Mouse (Mus musculus) hindbrain, embryonic 10.5 days (tissue): Measurements from ENCODE around the gene Trim26. TPM values are rescaled to one million over a fixed set of nuclear protein-coding genes. Genes with fewer than 3 reads are reported as not detected.

Experiments
- DNase-seq: peaks from one replicate; pipeline ENCODE4 v3.0.0-alpha.2; 2017; ENCODE audit warnings: low spot score
- H3K27ac ChIP-seq: fragments of 300-500 bp; sonication (generic); 2 replicates; pipeline ENCODE4 v1.5.1; 2016; ENCODE audit warnings: mild to moderate bottlenecking, moderate library complexity
- H3K27me3 ChIP-seq: fragments of 300-500 bp; sonication (generic); 2 replicates; pipeline ENCODE4 v1.6.1; 2016; ENCODE audit warnings: mild to moderate bottlenecking; ENCODE audit not compliant: poor library complexity, insufficient read depth, severe bottlenecking
- H3K36me3 ChIP-seq: fragments of 300-500 bp; sonication (generic); 2 replicates; pipeline ENCODE4 v1.6.1; 2016; ENCODE audit warnings: mild to moderate bottlenecking, moderate library complexity
- H3K4me1 ChIP-seq: fragments of 300-500 bp; sonication (generic); replicated peaks from 2 replicates; pipeline ENCODE4 v1.6.1; 2016; ENCODE audit warnings: mild to moderate bottlenecking
- H3K4me3 ChIP-seq: fragments of 300-500 bp; sonication (generic); 2 replicates; pipeline ENCODE4 v1.5.1; 2016; ENCODE audit warnings: mild to moderate bottlenecking, moderate library complexity
- H3K9me3 ChIP-seq: fragments of 300-500 bp; sonication (generic); 2 replicates; pipeline ENCODE4 v1.6.1; 2016; ENCODE audit warnings: mild to moderate bottlenecking, moderate library complexity
- WGBS: fragments of 180-500 bp; shearing (Covaris S2); methylation state at CpG from one replicate; pipeline ENCODE4 v1.1.7; 2016; 5-methylcytosine and 5-hydroxymethylcytosine counted together
- polyA plus RNA-seq: library from polyadenylated mRNA; unstranded; fragments of >200 nt; fragmentation: Nextera tagmentation; extraction: Ambion mirVana; gene quantifications from 2 replicates; pipeline ENCODE4 v1.2.1, GENCODE M21; 2016

The Trim26 gene
- polyA plus RNA-seq, 1 experiment from 2014 or later, result 47.2 TPM

- H3K4me3 ChIP-seq, result no peak overlapping the region
These were observed 56.5 kb downstream of the Trim26 start for GRCm38 (mm10) chr17:36893387-36893786.

GRCm38 (mm10) chr17:36896583-36896982 lies 59.6 kb downstream of the Trim26 start:
- DNase-seq, result peak; percentile 39
- no peak overlapping the region for H3K4me3 ChIP-seq
- 83% methylated on average over 1 of the region's 1 CpGs for WGBS
- no peaks in the 10 kb centered on the region for H3K36me3 ChIP-seq
- no peak overlapping the region for H3K27ac ChIP-seq
- H3K9me3 ChIP-seq, result no peaks in the 10 kb centered on the region
- H3K4me1 ChIP-seq, result no peaks in the 10 kb centered on the region
- H3K27me3 ChIP-seq, result no peaks in the 10 kb centered on the region

More at GRCm38 (mm10) chr17:36893387-36893786, 56.5 kb downstream of the Trim26 start:
- Histone ChIP-seq H3K36me3 (no peaks in the 10 kb centered on the region), H3K27me3 (no peaks in the 10 kb centered on the region), H3K9me3 (no peaks in the 10 kb centered on the region), H3K4me1 (no peaks in the 10 kb centered on the region), H3K27ac (no peak overlapping the region)
- no peak for DNase-seq
- WGBS, result 80% methylated on average over 5 of the region's 5 CpGs

- H3K9me3 ChIP-seq, result no peaks in the 10 kb centered on the region
- H3K4me3 ChIP-seq, result no peak overlapping the region
- no peak for DNase-seq
- H3K4me1 ChIP-seq, result no peaks in the 10 kb centered on the region
- H3K36me3 ChIP-seq, result no peaks in the 10 kb centered on the region
- no peak overlapping the region for H3K27ac ChIP-seq
- no peaks in the 10 kb centered on the region for H3K27me3 ChIP-seq
These were observed 60.1 kb downstream of the Trim26 start for GRCm38 (mm10) chr17:36897065-36897464.

- Histone ChIP-seq H3K4me3 (no peak within 1 kb of the TSS), H3K27me3 (no peaks in the 10 kb centered on the region), H3K36me3 (no peaks in the 10 kb centered on the region), H3K27ac (no peak within 1 kb of the TSS), H3K4me1 (no peaks in the 10 kb centered on the region), H3K9me3 (no peaks in the 10 kb centered on the region)
- DNase-seq, result no peak
- WGBS, result 78% methylated on average over 6 of the region's 6 CpGs
These were observed 60.7 kb downstream of the Trim26 start, which contains the start of gene Trim31 for GRCm38 (mm10) chr17:36897552-36898205. Trim31 (plus strand) TSS chr17:36898118.

GRCm38 (mm10) chr17:36899376-36899775 lies 62.4 kb downstream of the Trim26 start:
- Histone ChIP-seq H3K27ac (no peak overlapping the region), H3K9me3 (no peaks in the 10 kb centered on the region), H3K27me3 (no peaks in the 10 kb centered on the region), H3K36me3 (no peaks in the 10 kb centered on the region), H3K4me3 (no peak overlapping the region), H3K4me1 (no peaks in the 10 kb centered on the region)
- 86% methylated on average over 4 of the region's 4 CpGs for WGBS
- no peak for DNase-seq

GRCm38 (mm10) chr17:36900001-36900400 lies 63.1 kb downstream of the Trim26 start:
- Histone ChIP-seq H3K27me3 (no peaks in the 10 kb centered on the region), H3K9me3 (no peaks in the 10 kb centered on the region), H3K36me3 (no peaks in the 10 kb centered on the region), H3K4me1 (no peaks in the 10 kb centered on the region), H3K27ac (no peak overlapping the region), H3K4me3 (no peak overlapping the region)
- 90% methylated on average over 5 of the region's 5 CpGs for WGBS
- no peak for DNase-seq

- no peaks in the 10 kb centered on the region for H3K36me3 ChIP-seq
- H3K4me1 ChIP-seq, result no peaks in the 10 kb centered on the region
- H3K27ac ChIP-seq, result no peak overlapping the region
- no peak overlapping the region for H3K4me3 ChIP-seq
- WGBS, result 44% methylated on average over 1 of the region's 1 CpGs
- DNase-seq, result no peak
- H3K27me3 ChIP-seq, result no peaks in the 10 kb centered on the region
- H3K9me3 ChIP-seq, result no peaks in the 10 kb centered on the region
These were observed 63.8 kb downstream of the Trim26 start for GRCm38 (mm10) chr17:36900691-36901090.

- no peak for DNase-seq
- H3K9me3 ChIP-seq, result no peaks in the 10 kb centered on the region
- H3K4me3 ChIP-seq, result no peak overlapping the region
- H3K4me1 ChIP-seq, result 0 out of 2 replicates have a peak, but pooled peaks cover 5% of the 10 kb centered on the region
- H3K36me3 ChIP-seq, result no peaks in the 10 kb centered on the region
- H3K27me3 ChIP-seq, result no peaks in the 10 kb centered on the region
- no peak overlapping the region for H3K27ac ChIP-seq
- 78% methylated on average over 3 of the region's 3 CpGs for WGBS
These were observed 66.7 kb downstream of the Trim26 start for GRCm38 (mm10) chr17:36903651-36904050.

GRCm38 (mm10) chr17:36908235-36908634 lies 71.3 kb downstream of the Trim26 start:
- no peak for DNase-seq
- H3K36me3 ChIP-seq, result no peaks in the 10 kb centered on the region
- no peaks in the 10 kb centered on the region for H3K27me3 ChIP-seq
- H3K4me1 ChIP-seq, result 0 out of 2 replicates have a peak, but pooled peaks cover 5% of the 10 kb centered on the region
- 66% methylated on average over 1 of the region's 1 CpGs for whole genome bisulfite sequencing
- H3K4me3 ChIP-seq, result no peak overlapping the region
- H3K27ac ChIP-seq, result no peak overlapping the region
- H3K9me3 ChIP-seq, result no peaks in the 10 kb centered on the region

Other genes with a start within 250 kb of the Trim26 start
- gene H2-M9, start 194.5 kb upstream of the Trim26 start, polyA plus RNA-seq, result not detected in 2 replicates
- gene H2-M1, start 164.9 kb upstream of the Trim26 start, polyA plus RNA-seq, result not detected in 2 replicates
- gene H2-M10.5, start 64.2 kb upstream of the Trim26 start, polyA plus RNA-seq, result not detected in 2 replicates
- not detected in 2 replicates for gene H2-M10.6, start 25.0 kb upstream of the Trim26 start, polyA plus RNA-seq
- gene Trim15, start 30.1 kb downstream of the Trim26 start, polyA plus RNA-seq, result 0.14 and 0.36 TPM in 2 replicates
- 6.7 and 7.3 TPM in 2 replicates for gene Trim10, start 32.4 kb downstream of the Trim26 start, polyA plus RNA-seq
- gene Trim40, start 53.0 kb downstream of the Trim26 start, polyA plus RNA-seq, result not detected in 2 replicates
- gene Trim31, start 61.0 kb downstream of the Trim26 start, polyA plus RNA-seq, result not detected in 2 replicates
- 1.2 and 1.5 TPM in 2 replicates for gene Rnf39, start 105.8 kb downstream of the Trim26 start, polyA plus RNA-seq
- 162 and 178 TPM in 2 replicates for gene Ppp1r11, start 114.6 kb downstream of the Trim26 start, polyA plus RNA-seq
- 91.6 and 95.3 TPM in 2 replicates for gene Znrd1, start 121.4 kb downstream of the Trim26 start, polyA plus RNA-seq
- gene Znrd1as, start 121.5 kb downstream of the Trim26 start, polyA plus RNA-seq, result 8.6 and 9.6 TPM in 2 replicates
- gene 2410137M14Rik, start 144.1 kb downstream of the Trim26 start, polyA plus RNA-seq, result not detected in 2 replicates
- gene H2-M5, start 152.4 kb downstream of the Trim26 start, polyA plus RNA-seq, result 0.68 and 1.1 TPM in 2 replicates
- gene Zfp57, start 164.0 kb downstream of the Trim26 start, polyA plus RNA-seq, result 79.9 and 96.9 TPM in 2 replicates
- 0.19 and 0.34 TPM in 2 replicates for gene Mog, start 186.3 kb downstream of the Trim26 start, polyA plus RNA-seq
- 10.8 and 17.0 TPM in 2 replicates for gene Gabbr1, start 208.8 kb downstream of the Trim26 start, polyA plus RNA-seq